Mouse (Mus musculus) cerebellum, adult 8-10 months (tissue): ENCODE data around the gene Krtap3-1.
A peak's percentile ranks its signal among the peaks of the same experiment; 100 is the strongest.
"Not testable (repeated sequence)": the region's sequence is repeated elsewhere in the genome, so short reads cannot be mapped to it uniquely, and the experiment has no call there.

Experiments used
- DNase-seq: peaks from one replicate; pipeline ENCODE4 v3.0.0; 2022

Gene Krtap3-1

GRCm38 (mm10) chr11:99566530-99566929 lies at the start of gene Krtap3-1:
Krtap3-1 (minus strand) TSS chr11:99566630.
- no peak for DNase-seq

GRCm38 (mm10) chr11:99614796-99615363 lies 48.5 kb upstream of the Krtap3-1 start, which contains the start of gene Krtap2-4:
Krtap2-4 (minus strand) TSS chr11:99614846.
- no peak for DNase-seq

- not testable (repeated sequence) for DNase-seq
Observed at GRCm38 (mm10) chr11:99610089-99610488, 43.7 kb upstream of the Krtap3-1 start, which contains the start of gene Gm11937. Gm11937 (minus strand) TSS chr11:99610189.

GRCm38 (mm10) chr11:99609126-99609525 lies 42.7 kb upstream of the Krtap3-1 start:
- DNase-seq = peak; percentile 13

- DNase-seq = not testable (repeated sequence)
Observed at GRCm38 (mm10) chr11:99603208-99603607, 36.8 kb upstream of the Krtap3-1 start, which contains the start of gene Gm11938. Gm11938 (minus strand) TSS chr11:99603308.

- not testable (repeated sequence) for DNase-seq
Observed at GRCm38 (mm10) chr11:99597742-99598141, 31.3 kb upstream of the Krtap3-1 start, which contains the start of gene Krtap9-3. Krtap9-3 (minus strand) TSS chr11:99598105.

- no peak for DNase-seq
Observed at GRCm38 (mm10) chr11:99590981-99591380, 24.6 kb upstream of the Krtap3-1 start, which contains the start of gene Krtap1-3. Krtap1-3 (minus strand) TSS chr11:99591339.

GRCm38 (mm10) chr11:99585096-99585495 lies 18.7 kb upstream of the Krtap3-1 start:
- DNase-seq = no peak

- no peak for DNase-seq
Observed at GRCm38 (mm10) chr11:99583245-99583704, 16.8 kb upstream of the Krtap3-1 start, which contains the start of gene Krtap1-4. Krtap1-4 (minus strand) TSS chr11:99583654.

GRCm38 (mm10) chr11:99581564-99581963 lies 15.1 kb upstream of the Krtap3-1 start:
- DNase-seq = no peak

GRCm38 (mm10) chr11:99581051-99581450 lies 14.6 kb upstream of the Krtap3-1 start:
- DNase-seq = no peak

GRCm38 (mm10) chr11:99580636-99581035 lies 14.2 kb upstream of the Krtap3-1 start, which contains the start of gene Krtap1-5:
Krtap1-5 (minus strand) TSS chr11:99581016.
- DNase-seq = no peak

- peak; percentile 35 for DNase-seq
Observed at GRCm38 (mm10) chr11:99574106-99574505, 7.7 kb upstream of the Krtap3-1 start.

GRCm38 (mm10) chr11:99573164-99573563 lies 6.7 kb upstream of the Krtap3-1 start:
- no peak for DNase-seq

GRCm38 (mm10) chr11:99562580-99562979 lies 3.9 kb downstream of the Krtap3-1 start:
- no peak for DNase-seq

- DNase-seq = no peak
Observed at GRCm38 (mm10) chr11:99559366-99559765, 7.1 kb downstream of the Krtap3-1 start, which contains the start of gene Gm11939. Gm11939 (minus strand) TSS chr11:99559466.

- DNase-seq = no peak
Observed at GRCm38 (mm10) chr11:99557976-99558745, 8.3 kb downstream of the Krtap3-1 start.

- DNase-seq = no peak
Observed at GRCm38 (mm10) chr11:99556753-99557152, 9.7 kb downstream of the Krtap3-1 start, which contains the start of gene Krtap3-2. Krtap3-2 (minus strand) TSS chr11:99556853.

- DNase-seq = no peak
Observed at GRCm38 (mm10) chr11:99556195-99556594, 10.2 kb downstream of the Krtap3-1 start.

- no peak for DNase-seq
Observed at GRCm38 (mm10) chr11:99550765-99551164, 15.7 kb downstream of the Krtap3-1 start, which contains the start of gene Krtap3-3. Krtap3-3 (minus strand) TSS chr11:99550865.

- DNase-seq = no peak
Observed at GRCm38 (mm10) chr11:99547892-99548291, 18.5 kb downstream of the Krtap3-1 start.

- DNase-seq = peak; percentile 27
Observed at GRCm38 (mm10) chr11:99539721-99540120, 26.7 kb downstream of the Krtap3-1 start.

GRCm38 (mm10) chr11:99521288-99521860 lies 45.1 kb downstream of the Krtap3-1 start, which contains the start of gene Krt39:
Krt39 (minus strand) TSS chr11:99521338.
- DNase-seq = no peak
